Mouse (Mus musculus) lung, embryonic 16.5 days (tissue): Measurements from ENCODE around the gene Mfrp. TPM values are rescaled to one million over a fixed set of nuclear protein-coding genes. Genes with fewer than 3 reads are reported as not detected.

ENCODE experiments used
- ATAC-seq: fragments of 200-750 bp; cut with Nextera tagmentation; 2 replicates; pipeline ENCODE4 v1.8.0; 2017; ENCODE audit warnings: low read depth, mild to moderate bottlenecking, moderate library complexity
- H3K27ac ChIP-seq: fragments of 300-500 bp; sonication (generic); 2 replicates; pipeline ENCODE4 v1.5.1; 2014; ENCODE audit warnings: mild to moderate bottlenecking, control low read depth, low read length
- H3K27me3 ChIP-seq: fragments of 300-500 bp; sonication (generic); 2 replicates; pipeline ENCODE4 v1.6.1; 2014; ENCODE audit warnings: low read depth, low read length, mixed read lengths; ENCODE audit not compliant: control insufficient read depth, insufficient read depth
- H3K36me3 ChIP-seq: fragments of 300-500 bp; sonication (generic); 2 replicates; pipeline ENCODE4 v1.6.1; 2014; ENCODE audit warnings: low read length; ENCODE audit not compliant: control insufficient read depth, insufficient read depth
- H3K4me1 ChIP-seq: fragments of 300-500 bp; sonication (generic); replicated peaks from 2 replicates; pipeline ENCODE4 v1.6.1; 2014; ENCODE audit warnings: low read length, mixed read lengths; ENCODE audit not compliant: control insufficient read depth, insufficient read depth
- H3K4me2 ChIP-seq: fragments of 300-500 bp; sonication (generic); 2 replicates; pipeline ENCODE4 v1.6.1; 2014; ENCODE audit warnings: low read depth, low read length, control low read depth
- H3K4me3 ChIP-seq: fragments of 300-500 bp; sonication (generic); 2 replicates; pipeline ENCODE4 v1.5.1; 2014; ENCODE audit warnings: mild to moderate bottlenecking, low read length, control low read depth
- H3K9ac ChIP-seq: fragments of 300-500 bp; sonication (generic); 2 replicates; pipeline ENCODE4 v1.6.1; 2014; ENCODE audit warnings: low read length, control low read depth
- H3K9me3 ChIP-seq: fragments of 300-500 bp; sonication (generic); 2 replicates; pipeline ENCODE4 v1.6.1; 2016; ENCODE audit warnings: low read length; ENCODE audit not compliant: control insufficient read depth
- WGBS: fragments of 180-500 bp; shearing (Covaris S2); extraction: QIAGEN DNeasy Blood & Tissue Kit; methylation state at CpG from one replicate; pipeline ENCODE4 v1.1.7; 2014; 5-methylcytosine and 5-hydroxymethylcytosine counted together
- polyA plus RNA-seq: library from polyadenylated mRNA; unstranded; fragments of >200 nt; fragmentation: Nextera tagmentation; extraction: Ambion mirVana; gene quantifications from 2 replicates; pipeline ENCODE4 v1.2.1, GENCODE M21; 2015

The Mfrp gene
- polyA plus RNA-seq, result 0.20 and 0.21 TPM in 2 replicates

- no peaks in the 10 kb centered on the region for H3K9me3 ChIP-seq
- H3K4me2 ChIP-seq, result no peak within 1 kb of the TSS
- peaks cover under 1% of the 10 kb centered on the region; the same call in 1 of the 2 replicates for H3K4me1 ChIP-seq
- H3K9ac ChIP-seq, result no peak within 1 kb of the TSS
- H3K36me3 ChIP-seq, result peaks cover 3% of the 10 kb centered on the region
- H3K4me3 ChIP-seq, result no peak within 1 kb of the TSS
- ATAC-seq, result no peak
- H3K27ac ChIP-seq, result no peak within 1 kb of the TSS
- WGBS, result 67% methylated on average over 9 of the region's 9 CpGs
- H3K27me3 ChIP-seq, result no peaks in the 10 kb centered on the region
Measured at GRCm38 (mm10) chr9:44101490-44101889, at the start of gene Mfrp. Mfrp (plus strand) TSS chr9:44101729.

GRCm38 (mm10) chr9:44052855-44053254 is 48.7 kb upstream of the Mfrp start:
- Histone ChIP-seq H3K4me2 (no peak overlapping the region), H3K4me1 (no peaks in the 10 kb centered on the region), H3K4me3 (no peak overlapping the region), H3K9me3 (no peaks in the 10 kb centered on the region), H3K9ac (no peak overlapping the region), H3K27ac (no peak overlapping the region), H3K27me3 (no peaks in the 10 kb centered on the region), H3K36me3 (no peaks in the 10 kb centered on the region)
- WGBS, result 54% methylated on average over 3 of the region's 3 CpGs
- no peak for ATAC-seq

GRCm38 (mm10) chr9:44053936-44054335 is 47.6 kb upstream of the Mfrp start:
- Histone ChIP-seq H3K4me3 (no peak overlapping the region), H3K9ac (no peak overlapping the region), H3K36me3 (no peaks in the 10 kb centered on the region), H3K4me1 (no peaks in the 10 kb centered on the region), H3K27ac (no peak overlapping the region), H3K9me3 (no peaks in the 10 kb centered on the region), H3K4me2 (no peak overlapping the region), H3K27me3 (no peaks in the 10 kb centered on the region)
- no peak for ATAC-seq
- 26% methylated on average over 1 of the region's 1 CpGs for WGBS

- ATAC-seq, result no peak
- no peaks in the 10 kb centered on the region for H3K36me3 ChIP-seq
- 72% methylated on average over 6 of the region's 6 CpGs for WGBS
- H3K9me3 ChIP-seq, result no peaks in the 10 kb centered on the region
- no peak overlapping the region for H3K4me3 ChIP-seq
- H3K9ac ChIP-seq, result no peak overlapping the region
- no peaks in the 10 kb centered on the region for H3K4me1 ChIP-seq
- H3K27ac ChIP-seq, result no peak overlapping the region
- no peak overlapping the region for H3K4me2 ChIP-seq
- no peaks in the 10 kb centered on the region for H3K27me3 ChIP-seq
Measured at GRCm38 (mm10) chr9:44058606-44059005, 42.9 kb upstream of the Mfrp start.

GRCm38 (mm10) chr9:44065177-44065576 is 36.4 kb upstream of the Mfrp start:
- WGBS, result 13% methylated on average over 1 of the region's 1 CpGs
- no peak overlapping the region for H3K27ac ChIP-seq

GRCm38 (mm10) chr9:44066785-44067225 is 34.7 kb upstream of the Mfrp start, which contains the start of gene Usp2:
Usp2 (plus strand) TSS chr9:44067021.
- 0% methylated on average over 34 of the region's 38 CpGs for WGBS
- H3K27ac ChIP-seq, result no peak within 1 kb of the TSS

More at GRCm38 (mm10) chr9:44065177-44065576, 36.4 kb upstream of the Mfrp start:
- no peaks in the 10 kb centered on the region for H3K36me3 ChIP-seq
- no peak overlapping the region for H3K9ac ChIP-seq
- H3K27me3 ChIP-seq, result peaks cover 3% of the 10 kb centered on the region; the same call in 1 of the 2 replicates
- H3K9me3 ChIP-seq, result no peaks in the 10 kb centered on the region
- ATAC-seq, result no peak
- no peak overlapping the region for H3K4me3 ChIP-seq
- 0 out of 2 replicates have a peak, but pooled peaks cover 4% of the 10 kb centered on the region for H3K4me1 ChIP-seq
- H3K4me2 ChIP-seq, result no peak overlapping the region

GRCm38 (mm10) chr9:44067241-44067959 is 34.1 kb upstream of the Mfrp start:
- Histone ChIP-seq H3K4me3 (peak overlapping the region; percentile 57), H3K9me3 (no peaks in the 10 kb centered on the region), H3K9ac (peak overlapping the region; percentile 70), H3K27me3 (peaks cover 6% of the 10 kb centered on the region), H3K4me2 (peak overlapping the region; percentile 93), H3K36me3 (no peaks in the 10 kb centered on the region), H3K27ac (no peak overlapping the region), H3K4me1 (peaks cover 9% of the 10 kb centered on the region)
- ATAC-seq, result peak; percentile 42
- 5% methylated on average over 15 of the region's 15 CpGs for WGBS

More at GRCm38 (mm10) chr9:44066785-44067225, 34.7 kb upstream of the Mfrp start, which contains the start of gene Usp2:
- Histone ChIP-seq H3K9me3 (no peaks in the 10 kb centered on the region), H3K27me3 (peaks cover 6% of the 10 kb centered on the region), H3K4me2 (peak within 1 kb of the TSS; percentile 93), H3K4me3 (peak within 1 kb of the TSS; percentile 57), H3K9ac (peak within 1 kb of the TSS; percentile 70), H3K36me3 (no peaks in the 10 kb centered on the region), H3K4me1 (peaks cover 6% of the 10 kb centered on the region)
- peak; percentile 99 for ATAC-seq

GRCm38 (mm10) chr9:44067960-44068330 is 33.6 kb upstream of the Mfrp start:
- H3K27me3 ChIP-seq, result peaks cover 6% of the 10 kb centered on the region
- WGBS, result 75% methylated on average over 6 of the region's 6 CpGs
- ATAC-seq, result no peak
- no peak overlapping the region for H3K9ac ChIP-seq
- H3K36me3 ChIP-seq, result no peaks in the 10 kb centered on the region
- no peaks in the 10 kb centered on the region for H3K9me3 ChIP-seq
- H3K4me3 ChIP-seq, result no peak overlapping the region
- no peak overlapping the region for H3K27ac ChIP-seq
- H3K4me1 ChIP-seq, result peaks cover 9% of the 10 kb centered on the region
- H3K4me2 ChIP-seq, result no peak overlapping the region

GRCm38 (mm10) chr9:44069252-44069651 is 32.3 kb upstream of the Mfrp start:
- H3K4me1 ChIP-seq, result peaks cover 9% of the 10 kb centered on the region

More at GRCm38 (mm10) chr9:44069252-44069651, 32.3 kb upstream of the Mfrp start:
- no peak overlapping the region for H3K27ac ChIP-seq
- no peak overlapping the region for H3K4me3 ChIP-seq
- H3K9ac ChIP-seq, result no peak overlapping the region
- WGBS, result 15% methylated on average over 7 of the region's 7 CpGs
- no peak for ATAC-seq
- H3K4me2 ChIP-seq, result no peak overlapping the region
- H3K9me3 ChIP-seq, result no peaks in the 10 kb centered on the region
- no peaks in the 10 kb centered on the region for H3K36me3 ChIP-seq
- H3K27me3 ChIP-seq, result peaks cover 6% of the 10 kb centered on the region
